Mouse (Mus musculus): ENCODE data around the gene Tmc8. TPM values are rescaled to one million over a fixed set of nuclear protein-coding genes. Genes with fewer than 3 reads are reported as not detected.

The Tmc8 gene
- 3.3 and 5.3 TPM in 2 replicates for polyA plus RNA-seq (2012; rRNA removed)

- peaks cover 22% of the 10 kb centered on the region for H3K4me1 ChIP-seq (ENCODE audit: control insufficient read depth, insufficient read depth, low read length)
- no peaks in the 10 kb centered on the region for H3K36me3 ChIP-seq (ENCODE audit: control insufficient read depth, insufficient read depth, low read length)
- DNase-seq = peak; percentile 61
- peak within 1 kb of the TSS; percentile 51 for H3K4me3 ChIP-seq (ENCODE audit: insufficient read depth, low read depth, low read length)
- no peaks in the 10 kb centered on the region for H3K27me3 ChIP-seq (replicated peaks; ENCODE audit: control insufficient read depth, insufficient read depth, low read length)
- TF ChIP-seq POLR2A (IDR thresholded peaks at IDR 0.05; ENCODE audit: low read depth, low read length) = no peak
- TF ChIP-seq CTCF (conservative IDR thresholded peaks at IDR 0.05; ENCODE audit: insufficient read depth, insufficient read length, low read depth, low read length) = no peak
- 52% methylated on average over 24 of the region's 24 CpGs for WGBS
- peak within 1 kb of the TSS; percentile 74 for H3K27ac ChIP-seq (ENCODE audit: insufficient read depth, low read depth, low read length)
Observed at GRCm38 (mm10) chr11:117781993-117782704, at the start of gene Tmc8, which contains the start of gene Tmc6. TSS of gene Tmc8 (plus strand) at chr11:117782076. TSS of gene Tmc6 (minus strand) at chr11:117782198.

DNA sequence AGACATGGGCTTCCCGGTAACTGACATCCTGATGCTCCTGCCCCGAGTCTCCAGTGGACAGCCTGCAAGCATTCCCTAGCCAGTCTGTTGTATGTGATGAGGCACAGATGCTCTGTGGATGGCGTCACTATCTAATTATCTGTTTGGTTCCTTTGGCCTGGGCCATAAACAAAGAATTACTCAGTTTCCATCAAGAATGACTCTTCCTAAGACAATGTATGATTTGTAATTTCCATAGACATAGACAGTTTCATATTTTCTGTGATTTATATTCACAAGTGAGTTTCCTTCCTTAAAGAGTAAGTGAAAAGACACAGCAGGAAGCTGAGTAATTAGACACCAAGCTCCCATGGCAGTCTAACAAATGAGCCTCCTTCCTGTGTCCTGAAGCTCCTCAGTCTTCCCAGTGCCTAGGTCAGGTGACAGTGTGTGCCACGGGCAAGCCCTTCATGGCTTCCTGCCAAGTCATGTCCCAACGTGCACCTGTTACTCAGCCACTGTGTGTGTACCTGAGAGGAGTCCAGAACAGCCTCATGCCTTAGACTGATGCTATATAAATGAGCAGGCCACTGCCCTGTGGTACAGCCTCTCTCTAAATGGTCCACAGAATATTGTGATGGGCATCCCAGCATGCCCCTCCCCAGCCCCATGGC, 45.7 kb upstream of the Tmc8 start:
- H3K27ac ChIP-seq (ENCODE audit: insufficient read depth, low read depth, low read length) = no peak overlapping the region
- peaks cover 7% of the 10 kb centered on the region; the same call in 1 of the 2 replicates for H3K4me1 ChIP-seq (ENCODE audit: control insufficient read depth, insufficient read depth, low read length)
- peak; percentile 70 for DNase-seq
- WGBS = 44% methylated on average over 5 of the region's 5 CpGs
- no peak for TF ChIP-seq CTCF (conservative IDR thresholded peaks at IDR 0.05; ENCODE audit: insufficient read depth, insufficient read length, low read depth, low read length)
- TF ChIP-seq POLR2A (IDR thresholded peaks at IDR 0.05; ENCODE audit: low read depth, low read length) = no peak
- no peaks in the 10 kb centered on the region for H3K27me3 ChIP-seq (replicated peaks; ENCODE audit: control insufficient read depth, insufficient read depth, low read length)
- no peaks in the 10 kb centered on the region; the same call in 1 of the 2 replicates for H3K36me3 ChIP-seq (ENCODE audit: control insufficient read depth, insufficient read depth, low read length)
- no peak overlapping the region for H3K4me3 ChIP-seq (ENCODE audit: insufficient read depth, low read depth, low read length)

- peaks cover 5% of the 10 kb centered on the region for H3K36me3 ChIP-seq (ENCODE audit: control insufficient read depth, insufficient read depth, low read length)
- WGBS = 73% methylated on average over 5 of the region's 5 CpGs
- H3K4me3 ChIP-seq (ENCODE audit: insufficient read depth, low read depth, low read length) = no peak overlapping the region
- DNase-seq = no peak
- no peak overlapping the region for H3K27ac ChIP-seq (ENCODE audit: insufficient read depth, low read depth, low read length)
- H3K4me1 ChIP-seq (ENCODE audit: control insufficient read depth, insufficient read depth, low read length) = 0 out of 2 replicates have a peak, but pooled peaks cover 3% of the 10 kb centered on the region
- H3K27me3 ChIP-seq (replicated peaks; ENCODE audit: control insufficient read depth, insufficient read depth, low read length) = no peaks in the 10 kb centered on the region
- TF ChIP-seq POLR2A (IDR thresholded peaks at IDR 0.05; ENCODE audit: low read depth, low read length) (no peak), CTCF (conservative IDR thresholded peaks at IDR 0.05; ENCODE audit: insufficient read depth, insufficient read length, low read depth, low read length) (no peak)
Observed at GRCm38 (mm10) chr11:117738123-117738522, 43.8 kb upstream of the Tmc8 start.

DNA sequence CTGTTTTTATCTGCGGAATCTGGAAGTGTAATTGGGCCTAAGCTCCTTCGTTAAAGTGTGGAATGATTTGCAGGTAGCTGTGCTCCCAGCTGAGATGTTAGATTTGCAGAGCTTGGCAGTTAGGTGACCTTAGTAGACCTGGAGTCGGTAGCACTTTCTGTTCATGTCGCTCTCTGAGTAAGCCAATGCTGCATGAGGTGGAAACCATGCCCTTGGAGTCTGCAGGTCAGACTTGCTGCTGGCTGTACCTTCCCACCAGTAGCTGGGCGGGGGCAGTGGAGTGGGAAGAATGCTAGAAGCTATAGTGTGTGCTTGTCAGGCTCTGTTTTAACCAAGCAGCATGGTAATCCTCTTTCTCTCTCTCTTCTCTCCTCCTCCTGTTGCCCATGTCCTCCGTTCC, 40.7 kb upstream of the Tmc8 start:
- WGBS = 57% methylated on average over 6 of the region's 6 CpGs
- no peak overlapping the region for H3K4me3 ChIP-seq (ENCODE audit: insufficient read depth, low read depth, low read length)
- TF ChIP-seq POLR2A (IDR thresholded peaks at IDR 0.05; ENCODE audit: low read depth, low read length) (no peak), CTCF (conservative IDR thresholded peaks at IDR 0.05; ENCODE audit: insufficient read depth, insufficient read length, low read depth, low read length) (no peak)
- no peaks in the 10 kb centered on the region for H3K4me1 ChIP-seq (ENCODE audit: control insufficient read depth, insufficient read depth, low read length)
- no peaks in the 10 kb centered on the region for H3K27me3 ChIP-seq (replicated peaks; ENCODE audit: control insufficient read depth, insufficient read depth, low read length)
- peak; percentile 38 for DNase-seq
- H3K36me3 ChIP-seq (ENCODE audit: control insufficient read depth, insufficient read depth, low read length) = peaks cover 6% of the 10 kb centered on the region
- H3K27ac ChIP-seq (ENCODE audit: insufficient read depth, low read depth, low read length) = 0 out of 2 replicates have a peak overlapping the region, but pooled peaks have one; percentile 22

GRCm38 (mm10) chr11:117742243-117742642, 39.6 kb upstream of the Tmc8 start:
- DNase-seq = no peak
- H3K27me3 ChIP-seq (replicated peaks; ENCODE audit: control insufficient read depth, insufficient read depth, low read length) = no peaks in the 10 kb centered on the region
- 76% methylated on average over 8 of the region's 8 CpGs for WGBS
- H3K4me3 ChIP-seq (ENCODE audit: insufficient read depth, low read depth, low read length) = no peak overlapping the region
- H3K4me1 ChIP-seq (ENCODE audit: control insufficient read depth, insufficient read depth, low read length) = no peaks in the 10 kb centered on the region
- no peak overlapping the region for H3K27ac ChIP-seq (ENCODE audit: insufficient read depth, low read depth, low read length)
- TF ChIP-seq CTCF (conservative IDR thresholded peaks at IDR 0.05; ENCODE audit: insufficient read depth, insufficient read length, low read depth, low read length) = no peak
- TF ChIP-seq POLR2A (IDR thresholded peaks at IDR 0.05; ENCODE audit: low read depth, low read length) = no peak
- H3K36me3 ChIP-seq (ENCODE audit: control insufficient read depth, insufficient read depth, low read length) = peaks cover 6% of the 10 kb centered on the region

DNA sequence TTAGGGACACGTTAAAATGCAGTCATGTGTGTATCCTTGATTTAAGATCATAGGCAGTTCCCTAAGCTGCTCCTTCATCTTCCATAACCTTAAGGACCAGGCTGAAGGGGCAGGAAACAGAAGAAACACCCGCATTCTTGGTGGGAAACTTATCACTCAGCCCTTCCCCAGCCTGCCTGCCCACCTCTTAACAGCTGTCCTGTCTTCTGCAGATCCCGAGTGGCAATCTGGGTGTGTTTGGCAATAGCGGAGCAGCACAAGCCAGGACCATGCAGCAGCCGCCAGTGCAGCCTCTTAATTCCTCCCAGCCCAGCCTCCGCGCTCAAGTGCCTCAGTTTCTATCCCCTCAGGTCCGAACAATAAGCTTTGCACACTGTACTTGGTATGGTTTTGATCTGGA, 39.2 kb upstream of the Tmc8 start:
- Histone ChIP-seq H3K27ac (ENCODE audit: insufficient read depth, low read depth, low read length) (no peak overlapping the region), H3K27me3 (replicated peaks; ENCODE audit: control insufficient read depth, insufficient read depth, low read length) (no peaks in the 10 kb centered on the region), H3K4me3 (ENCODE audit: insufficient read depth, low read depth, low read length) (no peak overlapping the region), H3K36me3 (ENCODE audit: control insufficient read depth, insufficient read depth, low read length) (peaks cover 6% of the 10 kb centered on the region), H3K4me1 (ENCODE audit: control insufficient read depth, insufficient read depth, low read length) (no peaks in the 10 kb centered on the region)
- WGBS = 87% methylated on average over 8 of the region's 8 CpGs
- no peak for DNase-seq
- no peak for TF ChIP-seq POLR2A (IDR thresholded peaks at IDR 0.05; ENCODE audit: low read depth, low read length)
- TF ChIP-seq CTCF (conservative IDR thresholded peaks at IDR 0.05; ENCODE audit: insufficient read depth, insufficient read length, low read depth, low read length) = no peak

DNA sequence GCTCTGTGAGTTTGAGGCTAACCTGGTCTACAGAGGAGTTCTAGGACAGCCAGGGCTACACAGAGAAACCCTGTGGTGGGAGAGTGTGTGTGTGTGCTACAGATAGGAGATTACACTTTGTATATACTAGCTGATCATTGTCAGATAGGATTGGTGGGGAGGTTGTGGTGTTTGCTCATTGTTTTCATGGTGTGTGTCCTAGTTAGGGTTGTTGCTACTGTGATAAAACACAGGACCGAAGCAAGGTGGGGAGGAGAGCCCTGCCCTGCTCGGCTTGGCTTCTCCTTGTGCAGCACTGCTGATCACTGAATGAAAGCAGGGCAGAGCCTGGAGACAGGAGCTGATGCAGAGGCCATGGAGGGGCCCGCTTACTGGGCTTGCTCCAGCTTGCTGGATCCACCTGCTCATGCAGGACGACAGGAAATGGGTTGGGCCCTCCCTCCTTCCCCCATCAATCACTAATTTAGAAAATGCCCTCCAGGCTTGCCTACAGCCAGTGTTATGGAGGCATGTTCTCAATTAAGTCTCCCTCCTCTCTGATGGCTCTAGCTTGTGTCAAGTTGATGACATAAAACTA, 38.3 kb upstream of the Tmc8 start:
- WGBS = 63% methylated on average over 4 of the region's 4 CpGs
- Histone ChIP-seq H3K27ac (ENCODE audit: insufficient read depth, low read depth, low read length) (no peak overlapping the region), H3K27me3 (replicated peaks; ENCODE audit: control insufficient read depth, insufficient read depth, low read length) (no peaks in the 10 kb centered on the region), H3K36me3 (ENCODE audit: control insufficient read depth, insufficient read depth, low read length) (peaks cover 6% of the 10 kb centered on the region), H3K4me1 (ENCODE audit: control insufficient read depth, insufficient read depth, low read length) (no peaks in the 10 kb centered on the region), H3K4me3 (ENCODE audit: insufficient read depth, low read depth, low read length) (no peak overlapping the region)
- DNase-seq = no peak
- TF ChIP-seq CTCF (conservative IDR thresholded peaks at IDR 0.05; ENCODE audit: insufficient read depth, insufficient read length, low read depth, low read length) (no peak), POLR2A (IDR thresholded peaks at IDR 0.05; ENCODE audit: low read depth, low read length) (no peak)

Measured in kidney, adult 2 months (tissue).